Mouse (Mus musculus) small intestine, adult 2 months (tissue): ENCODE results near the gene Ddx23.

Experiments used
- CTCF ChIP-seq: fragments of 200-500 bp; IDR thresholded peaks from 2 replicates; pipeline ENCODE4 v1.5.1; 2012; ENCODE audit warnings: low read depth, mild to moderate bottlenecking, control low read depth, inconsistent platforms, low read length, moderate library complexity, mixed read lengths; ENCODE audit not compliant: insufficient replicate concordance, insufficient read length; ENCODE audit errors: extremely low read depth
- POLR2A ChIP-seq: fragments of 200-500 bp; IDR thresholded peaks from 2 replicates; pipeline ENCODE4 v1.6.1; 2012; ENCODE audit warnings: low read depth, mild to moderate bottlenecking, control low read depth, inconsistent platforms, low read length, moderate library complexity

GRCm38 (mm10) chr15:98614971-98615370 lies 47.7 kb downstream of the Ddx23 start:
- TF ChIP-seq CTCF (no peak), POLR2A (peak; percentile 34; the same call in 1 of the 2 replicates)
